Mouse (Mus musculus) kidney, adult 2 months (tissue): ENCODE results near the gene Nxpe4. TPM values are rescaled to one million over a fixed set of nuclear protein-coding genes. Genes with fewer than 3 reads are reported as not detected.
A peak's percentile ranks its signal among the peaks of the same experiment; 100 is the strongest.
"Not testable (repeated sequence)": the region's sequence is repeated elsewhere in the genome, so short reads cannot be mapped to it uniquely, and the experiment has no call there.

Source experiments
- DNase-seq: peaks from one replicate; pipeline ENCODE4 v3.0.0; 2021
- H3K27ac ChIP-seq: fragments of 200-500 bp; 2 replicates; pipeline ENCODE4 v1.5.1; 2012; ENCODE audit warnings: low read depth, low read length, control low read depth, inconsistent platforms; ENCODE audit not compliant: insufficient read depth
- H3K27me3 ChIP-seq: fragments of 200-500 bp; replicated peaks from 2 replicates; pipeline ENCODE4 v1.6.1; 2012; ENCODE audit warnings: mild to moderate bottlenecking, moderate library complexity, low read length, inconsistent platforms; ENCODE audit not compliant: control insufficient read depth, insufficient read depth
- H3K36me3 ChIP-seq: fragments of 200-500 bp; 2 replicates; pipeline ENCODE4 v1.6.1; 2012; ENCODE audit warnings: mild to moderate bottlenecking, moderate library complexity, low read length, inconsistent platforms; ENCODE audit not compliant: control insufficient read depth, insufficient read depth
- H3K4me1 ChIP-seq: fragments of 200-500 bp; 2 replicates; pipeline ENCODE4 v1.6.1; 2011; ENCODE audit warnings: low read length; ENCODE audit not compliant: control insufficient read depth, insufficient read depth
- H3K4me3 ChIP-seq: fragments of 200-500 bp; 2 replicates; pipeline ENCODE4 v1.5.1; 2011; ENCODE audit warnings: mild to moderate bottlenecking, low read depth, low read length, control low read depth; ENCODE audit not compliant: insufficient read depth
- CTCF ChIP-seq: fragments of 200-500 bp; conservative IDR thresholded peaks from 2 replicates; pipeline ENCODE4 v1.5.1; 2011; ENCODE audit warnings: low read depth, mild to moderate bottlenecking, control low read depth, low read length, moderate library complexity, mixed read lengths; ENCODE audit not compliant: insufficient read depth, insufficient read length
- POLR2A ChIP-seq: fragments of 200-500 bp; IDR thresholded peaks from one replicate; pipeline ENCODE4 v1.6.1; 2011; ENCODE audit warnings: low read depth, low read length, control low read depth
- WGBS: fragments of 180-500 bp; shearing (Covaris S2); methylation state at CpG from one replicate; pipeline ENCODE4 v1.1.7; 2018; 5-methylcytosine and 5-hydroxymethylcytosine counted together
- polyA plus RNA-seq: library from polyadenylated mRNA; depleted of rRNA; stranded (reverse); fragments of >200 nt; gene quantifications from 2 replicates; pipeline ENCODE4 v1.2.3, GENCODE M21; 2012

Nxpe4 gene
- polyA plus RNA-seq, 1 experiment, result 0.95 TPM

- Histone ChIP-seq H3K4me1 (no peaks in the 10 kb centered on the region), H3K27ac (no peak overlapping the region), H3K4me3 (no peak overlapping the region), H3K27me3 (no peaks in the 10 kb centered on the region), H3K36me3 (no peaks in the 10 kb centered on the region)
- TF ChIP-seq CTCF (no peak; the same call in 1 of the 2 replicates), POLR2A (no peak)
- no peak for DNase-seq
- WGBS, result 86% methylated on average over 8 of the region's 8 CpGs
These were observed 122.4 kb downstream of the Nxpe4 start for GRCm38 (mm10) chr9:48284221-48284620.

- Histone ChIP-seq H3K27me3 (no peaks in the 10 kb centered on the region), H3K4me1 (no peaks in the 10 kb centered on the region), H3K27ac (no peak overlapping the region), H3K36me3 (no peaks in the 10 kb centered on the region), H3K4me3 (no peak overlapping the region)
- 98% methylated on average over 1 of the region's 1 CpGs for WGBS
- no peak for TF ChIP-seq CTCF
- DNase-seq, result no peak
These were observed 128.5 kb downstream of the Nxpe4 start for GRCm38 (mm10) chr9:48290281-48290680.

GRCm38 (mm10) chr9:48294754-48295153 lies 132.9 kb downstream of the Nxpe4 start:
- TF ChIP-seq CTCF (no peak), POLR2A (no peak)
- H3K36me3 ChIP-seq, result no peaks in the 10 kb centered on the region
- no peak overlapping the region for H3K27ac ChIP-seq
- no peaks in the 10 kb centered on the region for H3K4me1 ChIP-seq
- H3K27me3 ChIP-seq, result no peaks in the 10 kb centered on the region
- no peak for DNase-seq
- WGBS, result 67% methylated on average over 2 of the region's 2 CpGs
- H3K4me3 ChIP-seq, result no peak overlapping the region

DNA sequence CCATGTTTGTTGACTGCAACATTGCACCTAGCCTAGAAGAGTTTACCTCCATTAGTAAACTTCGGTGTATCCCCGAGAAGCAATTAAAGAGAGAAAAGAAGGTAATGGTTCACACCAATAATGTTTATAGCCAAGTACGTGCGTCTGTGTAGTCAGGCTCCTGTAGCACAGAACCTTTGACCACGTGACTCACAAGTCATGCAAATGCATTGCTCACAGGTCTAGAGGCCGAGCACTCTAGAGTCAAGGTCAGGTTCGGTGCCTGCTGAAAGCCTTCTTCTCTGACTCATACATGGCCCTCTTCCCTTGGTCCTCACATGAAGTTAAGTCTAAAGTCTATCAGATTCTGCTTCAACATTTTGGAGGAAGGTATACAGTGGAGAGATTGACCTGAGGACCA lies 137.2 kb downstream of the Nxpe4 start:
- DNase-seq, result no peak
- Histone ChIP-seq H3K27ac (no peak overlapping the region), H3K4me3 (no peak overlapping the region), H3K36me3 (no peaks in the 10 kb centered on the region), H3K4me1 (no peaks in the 10 kb centered on the region), H3K27me3 (no peaks in the 10 kb centered on the region)
- TF ChIP-seq POLR2A, result no peak
- no peak for TF ChIP-seq CTCF
- WGBS, result 79% methylated on average over 7 of the region's 7 CpGs

GRCm38 (mm10) chr9:48303564-48303963 lies 141.7 kb downstream of the Nxpe4 start:
- not testable (repeated sequence) for H3K27ac ChIP-seq, H3K36me3 ChIP-seq, H3K4me3 ChIP-seq, H3K4me1 ChIP-seq, H3K27me3 ChIP-seq
- 0 out of 2 replicates have a peak, but pooled peaks have one; percentile 5 for TF ChIP-seq CTCF
- peak; percentile 46 for DNase-seq
- 54% methylated on average over 5 of the region's 5 CpGs for WGBS

- Histone ChIP-seq H3K27ac (no peak overlapping the region), H3K36me3 (no peaks in the 10 kb centered on the region), H3K27me3 (no peaks in the 10 kb centered on the region), H3K4me3 (no peak overlapping the region), H3K4me1 (no peaks in the 10 kb centered on the region)
- DNase-seq, result no peak
- TF ChIP-seq CTCF (no peak), POLR2A (no peak)
- 84% methylated on average over 5 of the region's 5 CpGs for WGBS
These were observed 149.4 kb downstream of the Nxpe4 start for GRCm38 (mm10) chr9:48311241-48311640.

DNA sequence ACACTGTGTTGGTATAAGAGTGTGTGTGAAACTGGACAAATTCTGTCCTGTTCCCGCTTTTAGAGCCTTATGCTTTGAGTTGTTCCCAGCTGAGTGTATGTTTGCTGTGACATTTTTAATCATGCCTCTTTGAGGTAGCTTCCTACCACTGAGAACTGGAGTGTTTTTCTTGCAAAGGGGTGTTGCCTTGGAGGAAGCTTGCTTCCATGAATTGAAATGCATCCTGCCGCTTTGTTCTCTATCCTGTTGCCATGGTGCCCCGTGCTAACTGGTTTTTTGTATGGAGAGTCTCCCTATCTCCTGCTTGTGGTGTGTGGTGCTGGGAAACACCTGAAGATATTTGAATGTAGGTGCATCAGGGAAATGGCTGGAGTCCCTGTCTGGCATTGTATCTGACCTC lies 152.4 kb downstream of the Nxpe4 start:
- no peaks in the 10 kb centered on the region for H3K27me3 ChIP-seq
- DNase-seq, result peak; percentile 66
- TF ChIP-seq CTCF (no peak), POLR2A (no peak)
- no peaks in the 10 kb centered on the region for H3K36me3 ChIP-seq
- 47% methylated on average over 3 of the region's 3 CpGs for WGBS
- H3K4me3 ChIP-seq, result peak overlapping the region; percentile 22
- H3K4me1 ChIP-seq, result no peaks in the 10 kb centered on the region
- H3K27ac ChIP-seq, result peak overlapping the region; percentile 62

GRCm38 (mm10) chr9:48315825-48316224 lies 154.0 kb downstream of the Nxpe4 start:
- H3K4me1 ChIP-seq, result no peaks in the 10 kb centered on the region
- WGBS, result 68% methylated on average over 1 of the region's 1 CpGs
- TF ChIP-seq POLR2A (no peak), CTCF (no peak)
- H3K27me3 ChIP-seq, result no peaks in the 10 kb centered on the region
- no peak overlapping the region for H3K27ac ChIP-seq
- no peak for DNase-seq
- H3K4me3 ChIP-seq, result no peak overlapping the region
- no peaks in the 10 kb centered on the region for H3K36me3 ChIP-seq
